Mouse (Mus musculus) E14TG2a.4 (cell line): Measurements from ENCODE around the gene 2700097O09Rik.

Source experiments
- CTCF ChIP-seq: conservative IDR thresholded peaks from 2 replicates; pipeline ENCODE4 v1.5.1; 2014; ENCODE audit warnings: low read length
- NANOG ChIP-seq: IDR thresholded peaks from 2 replicates; pipeline ENCODE4 v1.6.1; 2014; ENCODE audit warnings: borderline replicate concordance, low read length, mixed read lengths

DNA sequence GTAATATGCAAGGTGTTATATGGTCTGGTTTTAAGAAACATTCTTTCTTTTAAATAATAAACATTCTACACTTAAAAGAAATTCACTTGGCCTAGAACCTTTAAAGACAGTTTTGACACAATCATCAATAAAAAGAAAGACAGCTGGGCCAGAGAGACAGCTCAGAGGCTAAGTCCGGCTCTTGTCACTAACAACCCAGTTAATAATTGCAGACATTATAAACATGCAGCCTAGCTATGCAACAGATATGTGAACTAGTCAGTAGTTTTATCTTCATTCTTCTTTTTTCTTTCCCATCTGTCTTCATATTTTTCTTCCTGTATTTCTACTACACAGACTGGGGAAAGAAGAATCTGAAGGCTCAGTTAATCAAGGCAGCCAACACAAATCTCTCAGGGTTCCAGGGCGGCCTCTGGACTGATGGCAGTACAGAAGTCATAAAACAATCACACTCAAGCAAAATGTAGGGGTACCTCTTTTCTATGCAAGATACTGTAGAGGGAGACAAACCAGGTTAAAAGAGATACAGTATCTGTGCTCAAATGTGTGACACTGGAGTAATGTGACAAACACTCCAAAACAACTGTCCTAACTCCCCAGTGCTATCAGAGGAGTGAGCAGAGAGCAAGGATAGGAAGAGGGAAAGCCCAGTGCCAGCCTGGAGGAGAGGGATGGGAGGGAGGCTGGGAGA, 25.2 kb downstream of the 2700097O09Rik start:
- TF ChIP-seq CTCF (no peak), NANOG (no peak)
